Mouse (Mus musculus) lung, adult 2 months (tissue): ENCODE measurements around the gene Stxbp3.

Experiments
- CTCF ChIP-seq: fragments of 200-500 bp; IDR thresholded peaks from 2 replicates; pipeline ENCODE4 v1.5.1; 2011; ENCODE audit warnings: mild to moderate bottlenecking, low read length, control low read depth; ENCODE audit not compliant: insufficient read depth
- POLR2A ChIP-seq: fragments of 200-500 bp; IDR thresholded peaks from 2 replicates; pipeline ENCODE4 v1.6.1; 2011; ENCODE audit warnings: low read depth, mild to moderate bottlenecking, control low read depth, low read length, borderline replicate concordance; ENCODE audit errors: extremely low read depth

GRCm38 (mm10) chr3:108755542-108755941 lies 84.8 kb downstream of the Stxbp3 start:
- TF ChIP-seq CTCF (no peak), POLR2A (no peak)
